Mouse (Mus musculus): ENCODE results near the gene Zmynd12. TPM values are rescaled to one million over a fixed set of nuclear protein-coding genes. Genes with fewer than 3 reads are reported as not detected.

Gene Zmynd12
- polyA plus RNA-seq, 1 experiment from 2014 or later = 0.46 TPM

DNA sequence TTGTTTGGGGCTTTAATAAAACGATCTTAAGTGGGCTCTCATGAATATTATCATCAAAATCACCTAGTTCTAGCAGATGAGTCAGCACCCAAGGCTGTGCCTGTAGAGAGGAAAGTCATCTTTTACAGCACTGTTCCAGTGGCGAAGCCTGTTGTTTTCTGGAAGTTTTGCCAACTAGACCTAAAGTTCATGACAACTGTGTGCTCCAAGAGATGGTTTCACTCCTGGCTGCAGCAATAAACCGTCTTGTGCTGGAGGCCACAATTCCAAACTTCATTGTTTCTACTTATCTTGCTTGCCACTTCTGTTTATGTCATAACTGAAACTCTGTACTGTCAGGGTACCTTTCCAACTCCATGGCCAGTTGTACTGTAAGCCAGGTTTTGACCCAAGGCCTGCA lies 5.3 kb upstream of the Zmynd12 start:
- POLR2A ChIA-PET = no interaction called here
- DNase-seq (ENCODE audit: low read depth, low spot score) = no peak
- CTCF ChIA-PET = no interaction called here
- ATAC-seq = no peak
- no peak for TF ChIP-seq CTCF (IDR thresholded peaks at IDR 0.05)
- in situ Hi-C loops (cut with MboI; ENCODE audit: low pct_unique_long_range_greater_than_20kb) = loop anchor here (5.0 kb wide), 1 partner anchor 175 kb away; no protein-coding TSS in a partner anchor
- no peaks in the 10 kb centered on the region for H3K27me3 ChIP-seq

DNA sequence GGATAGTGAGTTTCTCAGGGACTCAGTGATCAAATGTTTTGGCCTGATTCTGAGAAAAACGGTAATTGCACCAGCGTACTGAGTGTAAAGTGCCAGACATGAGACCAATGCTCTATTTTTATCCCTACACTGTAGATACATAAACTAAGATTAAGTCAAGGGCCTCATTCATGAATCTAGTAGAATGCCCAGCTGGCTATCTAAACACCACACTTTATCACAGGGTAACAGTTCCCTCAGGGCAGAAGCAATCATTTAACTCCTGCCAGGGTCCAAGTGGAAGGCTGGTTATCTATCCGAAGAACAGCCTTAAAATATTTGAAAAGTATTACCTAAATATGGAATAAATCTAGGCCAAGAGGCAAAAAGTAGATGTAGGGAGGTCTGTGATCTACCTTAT lies 4.7 kb upstream of the Zmynd12 start:
- no peaks in the 10 kb centered on the region for H3K27me3 ChIP-seq
- ChIA-PET POLR2A (no interaction called here), CTCF (no interaction called here)
- no peak for TF ChIP-seq CTCF (IDR thresholded peaks at IDR 0.05)
- no peak for ATAC-seq
- DNase-seq (ENCODE audit: low read depth, low spot score) = no peak
- in situ Hi-C loops (cut with MboI; ENCODE audit: low pct_unique_long_range_greater_than_20kb) = loop anchor here (5.0 kb wide), 1 partner anchor 176 kb away; no protein-coding TSS in a partner anchor

DNA sequence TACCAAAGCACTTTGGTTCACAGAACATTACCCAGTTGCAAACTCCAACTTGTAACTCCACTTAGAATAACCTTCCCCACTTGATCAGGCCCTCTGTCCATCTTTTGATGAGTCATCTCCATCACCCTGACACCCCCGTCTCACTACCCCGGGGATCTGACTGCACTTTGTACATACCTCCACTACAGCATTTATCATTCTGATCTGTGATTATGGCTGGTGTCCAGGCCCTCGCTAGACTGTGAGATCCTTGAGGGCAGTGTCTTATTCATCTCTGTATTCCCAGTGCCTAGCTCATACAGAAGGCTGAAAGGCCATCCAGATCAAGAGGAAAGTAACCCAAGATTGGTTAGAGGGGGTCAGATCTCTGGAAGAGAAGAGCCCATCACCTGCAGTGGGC lies 1.4 kb upstream of the Zmynd12 start:
- POLR2A ChIA-PET = no interaction called here
- no peaks in the 10 kb centered on the region for H3K27me3 ChIP-seq
- no peak for DNase-seq (ENCODE audit: low read depth, low spot score)
- CTCF ChIA-PET = no interaction called here
- ATAC-seq = no peak
- no peak for TF ChIP-seq CTCF (IDR thresholded peaks at IDR 0.05)
- in situ Hi-C loops (cut with MboI; ENCODE audit: low pct_unique_long_range_greater_than_20kb) = loop anchor here (10.0 kb wide), 1 partner anchor 244 kb away; no protein-coding TSS in a partner anchor

DNA sequence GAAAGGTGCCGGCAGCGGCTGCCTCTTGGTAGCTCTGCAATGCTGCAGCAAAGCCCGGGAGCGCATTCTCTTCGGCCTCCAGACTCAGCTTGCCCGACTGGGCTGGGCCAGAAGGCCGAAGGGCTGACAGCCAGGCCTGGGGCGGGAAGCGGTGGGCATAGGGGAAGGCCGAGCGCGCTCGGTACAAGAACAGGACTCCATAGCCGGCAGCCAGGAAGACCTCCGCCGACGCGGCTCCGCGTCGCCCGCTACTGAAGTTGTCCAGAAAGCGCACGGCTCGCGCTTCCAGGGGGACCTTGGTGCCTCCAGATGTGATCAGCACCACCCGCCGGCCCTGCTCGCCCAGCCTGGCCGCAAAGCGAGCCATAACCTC lies 707 bp upstream of the Zmynd12 start:
- ChIA-PET CTCF (no interaction called here), POLR2A (no interaction called here)
- TF ChIP-seq CTCF (IDR thresholded peaks at IDR 0.05) = no peak
- H3K27me3 ChIP-seq = no peaks in the 10 kb centered on the region
- DNase-seq (ENCODE audit: low read depth, low spot score) = no peak
- ATAC-seq = peak; percentile 32
- in situ Hi-C loops (cut with MboI; ENCODE audit: low pct_unique_long_range_greater_than_20kb) = loop anchor here (10.0 kb wide), 1 partner anchor 243 kb away; no protein-coding TSS in a partner anchor

DNA sequence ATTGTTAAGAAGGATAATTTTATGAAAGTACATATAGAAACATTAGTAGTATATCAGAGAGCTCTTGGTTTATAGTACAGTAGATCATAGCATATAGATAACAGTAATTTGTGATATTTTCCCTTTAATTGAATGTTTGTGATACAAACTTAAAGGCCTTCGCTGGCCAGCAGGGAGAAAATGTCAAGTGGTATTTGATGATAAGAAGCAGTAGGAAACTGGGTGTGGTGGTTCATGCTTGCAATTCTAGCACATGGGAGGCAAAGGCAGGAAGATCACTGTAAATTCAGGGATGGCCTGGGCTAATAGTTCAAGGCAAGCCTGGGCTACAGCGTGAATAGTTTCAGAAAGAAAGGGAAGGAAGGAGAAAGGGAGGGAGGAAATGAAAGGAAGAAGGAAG lies 2.5 kb downstream of the Zmynd12 start:
- in situ Hi-C loops (cut with MboI; ENCODE audit: low pct_unique_long_range_greater_than_20kb) = loop anchor here (10.0 kb wide), 1 partner anchor 240 kb away; no protein-coding TSS in a partner anchor
- ATAC-seq (no peak), DNase-seq (ENCODE audit: low read depth, low spot score) (no peak)
- CTCF ChIA-PET = no interaction called here
- H3K27me3 ChIP-seq = no peaks in the 10 kb centered on the region
- TF ChIP-seq CTCF (IDR thresholded peaks at IDR 0.05) = no peak
- POLR2A ChIA-PET = no interaction called here

DNA sequence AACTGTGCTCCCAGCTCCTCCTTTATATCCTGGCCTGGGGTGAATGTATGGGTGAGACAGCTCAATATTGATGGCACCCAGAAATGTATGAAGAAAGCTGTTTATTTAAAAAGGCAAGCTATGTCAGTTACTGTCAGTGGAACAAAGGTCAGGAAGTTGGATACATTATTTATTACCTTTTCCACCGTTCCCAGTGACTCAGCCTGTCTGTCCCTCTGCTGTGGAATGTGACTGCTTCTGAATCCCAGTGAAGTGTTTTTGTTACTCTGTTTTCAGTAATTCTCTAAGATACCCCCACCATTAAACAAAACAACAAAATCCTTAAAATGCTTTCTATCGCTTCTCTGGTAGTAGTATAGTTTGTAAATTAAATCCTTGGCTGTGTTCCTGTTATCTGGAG lies 3.0 kb downstream of the Zmynd12 start:
- in situ Hi-C loops (cut with MboI; ENCODE audit: low pct_unique_long_range_greater_than_20kb) = loop anchor here (10.0 kb wide), 1 partner anchor 239 kb away; no protein-coding TSS in a partner anchor
- POLR2A ChIA-PET = no interaction called here
- CTCF ChIA-PET = no interaction called here
- H3K27me3 ChIP-seq = no peaks in the 10 kb centered on the region
- no peak for DNase-seq (ENCODE audit: low read depth, low spot score)
- no peak for ATAC-seq
- TF ChIP-seq CTCF (IDR thresholded peaks at IDR 0.05) = no peak

DNA sequence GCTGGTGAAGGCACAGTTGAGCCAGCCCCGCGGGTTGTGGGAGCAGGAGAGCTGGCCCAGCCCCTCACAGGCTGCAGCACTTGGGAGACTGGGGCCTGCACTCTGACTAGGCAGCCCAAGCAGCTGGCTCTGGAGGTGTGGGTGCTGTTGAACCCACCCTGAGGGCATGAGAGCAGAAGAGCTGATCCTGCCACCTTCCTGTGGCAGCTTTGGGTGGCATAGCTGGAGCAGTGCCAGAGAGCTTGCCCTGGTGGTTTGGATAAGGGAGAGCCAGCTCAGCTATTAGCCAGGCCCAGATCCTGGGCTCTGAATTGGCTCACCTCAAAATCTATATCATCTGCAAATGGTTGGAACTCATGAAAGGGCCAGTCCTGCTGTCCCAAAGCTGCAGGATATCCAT lies 5.1 kb downstream of the Zmynd12 start:
- ATAC-seq (no peak), DNase-seq (ENCODE audit: low read depth, low spot score) (no peak)
- in situ Hi-C loops (cut with MboI; ENCODE audit: low pct_unique_long_range_greater_than_20kb) = loop anchor here (10.0 kb wide), 1 partner anchor 237 kb away; no protein-coding TSS in a partner anchor
- no peak for TF ChIP-seq CTCF (IDR thresholded peaks at IDR 0.05)
- H3K27me3 ChIP-seq = no peaks in the 10 kb centered on the region
- ChIA-PET CTCF (no interaction called here), POLR2A (no interaction called here)

DNA sequence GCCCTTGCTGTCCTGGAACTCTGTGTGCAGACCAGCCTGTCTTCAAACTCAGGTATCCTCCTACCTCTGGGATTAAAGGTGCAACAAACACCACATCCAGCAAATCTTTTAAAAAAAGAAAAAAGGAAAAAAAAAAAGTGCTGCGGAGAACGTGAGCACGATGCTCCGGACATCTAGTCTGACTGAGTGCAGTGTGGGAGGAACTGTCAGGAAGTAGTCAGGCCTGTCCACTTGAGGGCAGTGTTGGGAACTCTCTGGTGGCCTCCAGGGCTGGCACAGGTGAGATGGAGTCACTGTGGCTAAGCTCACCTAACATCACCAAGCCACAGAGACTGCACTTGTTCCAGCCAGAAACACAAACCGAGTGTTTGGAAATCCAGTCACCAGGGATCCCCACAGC lies 8.1 kb downstream of the Zmynd12 start:
- TF ChIP-seq CTCF (IDR thresholded peaks at IDR 0.05) = peak; percentile 58
- ChIA-PET POLR2A (no interaction called here), CTCF (interaction anchor here (1.0 to 1.5 kb wide), 3 partner anchors 82 to 378 kb away, joined by 3 read pairs; no protein-coding TSS in a partner anchor)
- ATAC-seq (no peak), DNase-seq (ENCODE audit: low read depth, low spot score) (no peak)
- H3K27me3 ChIP-seq = no peaks in the 10 kb centered on the region
- in situ Hi-C loops (cut with MboI; ENCODE audit: low pct_unique_long_range_greater_than_20kb) = loop anchor here (10.0 kb wide), 2 partner anchors 94 to 204 kb away; partner anchors contain the start of gene Guca2a

DNA sequence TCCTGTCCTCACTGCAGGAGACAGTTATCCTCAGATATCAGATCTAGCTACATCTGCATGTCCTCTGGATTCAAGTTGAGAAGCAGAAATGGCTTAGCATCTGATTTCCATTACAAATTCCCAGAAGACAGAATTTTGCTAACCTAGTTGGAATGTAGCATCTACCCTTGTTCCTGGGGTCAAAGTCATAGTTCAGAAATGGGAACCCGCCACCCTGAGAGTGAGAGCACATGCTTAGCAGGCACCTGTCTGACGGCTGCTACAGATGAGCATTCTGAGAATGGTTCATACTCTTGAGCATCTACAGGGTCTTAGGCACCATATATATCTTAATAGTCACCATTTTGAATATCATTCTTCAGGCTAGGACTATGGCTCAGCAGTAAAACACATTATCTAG lies 15.3 kb downstream of the Zmynd12 start:
- in situ Hi-C loops (cut with MboI; ENCODE audit: low pct_unique_long_range_greater_than_20kb) = loop anchor here (10.0 kb wide), 2 partner anchors 87 to 197 kb away; partner anchors contain the start of gene Guca2a
- ChIA-PET CTCF (no interaction called here), POLR2A (no interaction called here)
- no peaks in the 10 kb centered on the region for H3K27me3 ChIP-seq
- no peak for DNase-seq (ENCODE audit: low read depth, low spot score)
- no peak for ATAC-seq
- TF ChIP-seq CTCF (IDR thresholded peaks at IDR 0.05) = no peak

DNA sequence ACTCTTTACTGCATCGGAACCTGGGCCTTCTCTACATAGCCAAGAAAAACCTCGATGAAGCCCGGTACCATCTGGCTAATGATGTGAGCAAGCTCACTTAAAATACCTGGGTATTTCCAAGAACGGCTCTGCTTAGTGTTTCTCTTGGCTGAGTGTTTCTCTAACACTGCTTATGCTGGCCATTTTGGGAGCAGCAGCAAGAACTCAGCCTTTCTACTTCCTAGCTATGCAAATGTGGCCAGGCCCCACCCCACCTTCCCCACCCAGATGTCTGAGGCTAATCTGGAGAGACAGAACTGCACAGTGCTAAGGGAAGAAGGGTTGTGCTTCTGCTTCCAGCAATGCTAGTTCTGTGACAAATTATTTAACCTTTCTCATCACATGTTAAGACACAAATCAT lies 19.2 kb downstream of the Zmynd12 start:
- ChIA-PET POLR2A (no interaction called here), CTCF (no interaction called here)
- H3K27me3 ChIP-seq = no peaks in the 10 kb centered on the region
- TF ChIP-seq CTCF (IDR thresholded peaks at IDR 0.05) = no peak
- ATAC-seq (no peak), DNase-seq (ENCODE audit: low read depth, low spot score) (no peak)
- in situ Hi-C loops (cut with MboI; ENCODE audit: low pct_unique_long_range_greater_than_20kb) = no loop called here

DNA sequence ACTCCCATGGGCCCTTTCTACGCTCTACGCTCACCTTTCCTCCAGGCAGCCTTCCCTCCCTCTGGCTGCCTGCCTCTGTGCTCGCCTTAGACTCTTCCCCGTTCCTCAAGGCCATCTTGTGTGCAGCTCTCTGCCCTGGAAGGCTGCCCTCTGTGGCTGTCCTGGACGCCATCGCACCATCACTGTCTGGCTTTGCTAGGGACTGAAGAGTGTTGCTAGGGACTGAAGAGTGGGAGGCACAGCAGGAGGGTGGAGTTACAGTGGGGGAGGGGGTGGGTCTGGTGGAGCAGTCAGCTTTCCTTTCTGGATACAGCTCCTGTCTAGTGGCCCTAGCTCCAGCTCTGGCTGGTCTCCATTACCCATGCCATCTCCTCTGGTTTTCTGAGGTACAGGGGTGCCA lies 19.9 kb downstream of the Zmynd12 start:
- ChIA-PET POLR2A (no interaction called here), CTCF (no interaction called here)
- no peaks in the 10 kb centered on the region for H3K27me3 ChIP-seq
- in situ Hi-C loops (cut with MboI; ENCODE audit: low pct_unique_long_range_greater_than_20kb) = no loop called here
- ATAC-seq = no peak
- no peak for TF ChIP-seq CTCF (IDR thresholded peaks at IDR 0.05)
- DNase-seq (ENCODE audit: low read depth, low spot score) = no peak

DNA sequence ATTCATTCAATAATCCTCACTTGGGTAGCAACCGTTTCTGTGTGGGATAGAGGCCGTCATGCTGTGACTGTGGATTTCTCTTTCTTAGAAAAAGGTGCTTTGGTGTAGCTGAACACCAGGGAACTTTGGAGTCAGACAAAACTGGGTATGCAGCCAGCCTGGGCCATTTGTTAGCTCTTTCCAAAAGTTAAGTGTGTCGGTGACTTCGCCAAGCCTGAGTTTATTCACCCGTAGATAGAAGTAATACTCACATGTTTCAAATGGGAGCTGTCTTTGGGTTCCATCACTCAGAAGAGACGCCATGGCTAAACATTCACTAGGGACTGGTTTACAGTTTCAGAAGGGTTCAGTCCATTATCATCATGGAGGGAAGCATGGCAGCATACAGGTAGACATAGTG lies 24.6 kb downstream of the Zmynd12 start:
- ChIA-PET POLR2A (no interaction called here), CTCF (no interaction called here)
- DNase-seq (ENCODE audit: low read depth, low spot score) (no peak), ATAC-seq (no peak)
- H3K27me3 ChIP-seq = no peaks in the 10 kb centered on the region
- in situ Hi-C loops (cut with MboI; ENCODE audit: low pct_unique_long_range_greater_than_20kb) = no loop called here
- no peak for TF ChIP-seq CTCF (IDR thresholded peaks at IDR 0.05)

Data from Patski (cell line).